Mouse (Mus musculus) ES-CJ7 (cell line): ENCODE measurements around the gene Gse1.

Experiments used
- DNase-seq: peaks from one replicate; pipeline ENCODE4 v3.0.0; 2011; ENCODE audit warnings: low read depth, low spot score

The Gse1 gene

DNA sequence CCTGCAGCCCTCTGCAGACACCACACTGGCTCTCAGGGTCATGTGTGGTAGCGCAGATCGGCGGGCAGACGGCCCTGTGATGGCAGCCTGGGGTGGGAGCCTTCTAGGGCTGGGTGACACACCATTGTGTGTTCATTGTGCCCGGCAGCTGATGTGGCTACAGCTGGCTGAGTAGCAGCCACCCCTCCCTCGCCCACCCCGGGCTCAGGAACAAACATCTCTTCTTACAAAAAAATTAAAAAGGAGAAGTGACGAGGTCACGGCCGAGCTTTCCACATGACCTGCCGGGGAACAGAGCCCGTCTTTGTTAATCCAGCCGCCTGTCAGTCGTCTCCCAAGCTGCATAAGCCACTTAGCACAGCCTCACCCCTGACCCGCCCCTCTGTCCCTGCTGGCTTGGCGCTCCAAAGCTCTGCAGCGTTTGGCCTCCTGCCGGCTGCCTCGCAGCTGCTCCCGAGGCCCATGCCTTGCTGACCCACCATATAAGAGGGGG is 94.7 kb downstream of the Gse1 start:
- no peak for DNase-seq

DNA sequence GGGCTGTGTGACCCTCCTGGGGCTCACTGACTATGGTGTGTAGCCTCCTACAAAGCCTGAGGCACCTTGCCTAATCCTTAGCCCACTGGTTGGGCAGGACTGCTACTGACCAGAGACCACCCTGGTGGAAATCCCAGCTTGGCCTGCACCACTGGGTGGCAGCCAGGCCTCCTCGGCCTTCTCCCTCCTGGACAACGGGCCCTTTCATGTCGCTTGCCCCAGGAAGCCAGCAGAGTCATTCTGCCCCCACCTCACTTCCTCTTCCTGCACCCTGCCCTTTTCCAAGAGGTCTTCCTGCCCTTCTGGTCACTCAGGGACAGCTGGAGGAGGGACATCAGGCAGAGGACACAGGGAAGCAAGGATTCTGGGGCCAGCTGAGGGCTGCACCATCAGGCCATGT is 96.3 kb downstream of the Gse1 start:
- DNase-seq = no peak

DNA sequence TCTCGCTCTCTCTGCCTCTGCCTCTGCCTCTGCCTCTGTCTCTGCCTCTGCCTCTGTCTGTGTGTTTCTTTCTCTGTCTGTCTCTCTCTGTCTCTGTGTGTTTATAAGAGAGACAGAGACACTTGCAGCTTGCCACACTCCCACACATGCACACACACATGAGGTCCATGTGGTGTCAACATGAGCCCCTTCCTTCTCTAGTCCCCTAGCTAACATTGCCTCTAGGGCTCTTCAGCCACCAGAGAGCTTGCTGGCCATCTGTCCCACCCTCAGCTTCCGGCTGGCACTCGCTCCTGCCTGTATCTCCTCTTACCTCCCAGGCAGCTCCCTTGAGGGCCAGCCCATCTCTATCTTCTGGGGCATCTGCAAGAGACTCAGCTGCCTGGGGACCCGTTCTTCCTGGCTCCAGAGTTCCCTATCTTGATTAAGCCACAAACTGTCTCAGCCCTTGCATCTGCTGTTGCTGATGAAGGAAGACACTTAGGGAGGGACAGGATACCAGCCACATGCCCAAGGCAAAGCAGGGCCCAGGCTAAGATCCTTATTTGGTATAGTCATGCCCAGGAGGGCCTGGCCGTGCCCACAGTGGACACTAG is 97.0 kb downstream of the Gse1 start:
- DNase-seq = no peak

DNA sequence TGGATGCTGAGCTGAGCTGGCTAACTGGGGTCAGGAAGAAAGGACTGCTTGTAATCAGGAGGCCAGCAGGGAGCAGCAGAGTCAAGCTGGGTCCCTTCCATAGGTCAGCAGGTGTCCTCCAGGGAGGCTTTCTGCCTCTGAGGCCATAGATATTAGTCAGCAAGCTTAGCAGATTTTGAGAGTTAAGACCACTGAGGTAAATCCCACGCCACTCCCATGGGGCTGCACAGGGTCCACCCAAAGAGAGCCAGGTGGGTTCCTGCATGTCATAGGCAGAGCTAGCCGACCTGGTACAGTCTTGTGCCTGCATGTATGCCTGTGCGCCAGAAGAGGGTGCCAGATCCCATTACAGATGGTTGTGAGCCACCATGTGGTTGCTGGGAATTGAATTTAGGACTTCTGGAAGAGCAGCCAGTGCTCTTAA is 98.9 kb downstream of the Gse1 start:
- peak; percentile 88 for DNase-seq

DNA sequence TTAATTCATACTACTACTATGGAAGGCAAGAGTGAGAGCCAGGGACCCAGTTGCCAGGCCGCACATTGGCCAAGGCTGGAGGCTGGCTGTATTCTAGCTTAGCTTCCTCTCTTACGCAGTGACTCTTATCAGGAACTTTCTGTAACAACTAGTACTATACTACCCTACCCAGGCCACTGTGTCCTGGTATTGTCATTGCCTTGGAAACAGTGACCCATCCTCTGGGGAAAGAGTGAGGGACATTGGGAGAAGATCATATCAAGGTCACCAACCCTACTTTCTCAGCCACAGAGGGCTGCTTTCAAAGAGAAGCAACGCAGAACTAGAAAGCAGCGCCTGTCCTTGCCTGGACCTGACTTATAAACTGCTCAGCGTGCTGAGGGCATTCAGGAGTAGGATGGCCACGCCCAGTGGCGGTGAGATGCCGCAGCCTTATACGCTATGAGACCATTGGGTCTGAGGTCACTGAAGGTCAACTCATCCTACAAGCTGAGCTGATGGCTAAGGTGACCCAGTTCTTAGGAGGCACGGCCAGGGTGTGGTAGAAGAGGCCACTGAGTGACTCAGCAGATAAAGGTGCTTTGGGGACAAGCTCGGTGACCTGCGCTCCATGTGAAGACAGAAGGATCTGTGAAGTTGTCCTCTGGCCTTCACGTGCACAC is 100.2 kb downstream of the Gse1 start:
- peak; percentile 66 for DNase-seq

DNA sequence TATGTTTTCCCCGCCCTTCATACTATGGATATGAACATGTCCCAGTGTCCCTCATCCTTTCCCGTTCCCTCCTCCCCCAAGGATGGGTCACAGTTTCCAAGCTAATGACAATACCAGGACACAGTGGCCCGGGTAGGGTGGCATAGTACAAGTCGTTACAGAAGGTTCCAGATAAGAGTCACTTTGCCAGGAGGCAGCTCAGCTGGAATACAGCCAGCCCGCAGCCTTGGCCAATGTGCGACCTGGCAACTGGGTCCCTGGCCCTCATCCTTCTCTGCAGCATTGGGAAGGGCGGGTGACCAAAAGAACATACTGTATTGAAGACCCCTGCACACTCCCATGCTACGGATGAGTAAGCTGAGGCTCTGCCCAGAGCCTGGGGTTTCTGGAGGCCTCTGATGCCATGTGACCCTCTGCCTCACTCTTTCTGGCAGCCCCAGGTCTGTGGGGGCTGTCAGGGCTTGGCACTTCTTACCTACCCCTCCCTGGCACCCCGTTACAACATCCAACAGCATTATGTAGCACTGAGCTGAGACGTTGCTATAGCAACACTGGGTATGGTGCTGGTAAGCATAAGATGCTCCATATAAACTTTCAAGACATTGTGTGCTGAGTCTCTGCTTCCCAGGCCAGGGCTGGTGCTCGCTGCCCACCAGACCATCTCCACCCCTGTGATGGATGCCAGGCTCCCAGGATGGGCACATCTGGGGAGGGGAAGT is 100.9 kb downstream of the Gse1 start:
- no peak for DNase-seq

DNA sequence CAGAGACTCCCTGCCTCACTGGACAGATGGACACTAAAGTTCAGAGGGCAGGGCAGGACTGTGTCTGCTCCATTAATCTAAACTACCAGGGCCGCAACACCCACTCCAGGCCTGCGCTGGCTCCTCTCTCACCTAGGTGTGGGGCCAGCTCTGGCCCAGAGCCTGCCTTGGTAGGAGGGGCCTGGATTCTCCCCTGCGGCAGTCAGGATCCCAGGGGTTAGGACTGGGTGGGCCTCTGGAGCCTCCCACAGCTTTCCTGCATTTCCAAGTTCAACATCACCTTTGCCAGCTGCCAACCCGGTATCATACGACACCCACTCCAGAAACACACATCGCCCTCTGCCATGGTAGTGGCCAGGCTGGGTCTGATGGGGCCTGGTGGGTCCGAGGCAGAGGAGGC is 102.8 kb downstream of the Gse1 start:
- no peak for DNase-seq

DNA sequence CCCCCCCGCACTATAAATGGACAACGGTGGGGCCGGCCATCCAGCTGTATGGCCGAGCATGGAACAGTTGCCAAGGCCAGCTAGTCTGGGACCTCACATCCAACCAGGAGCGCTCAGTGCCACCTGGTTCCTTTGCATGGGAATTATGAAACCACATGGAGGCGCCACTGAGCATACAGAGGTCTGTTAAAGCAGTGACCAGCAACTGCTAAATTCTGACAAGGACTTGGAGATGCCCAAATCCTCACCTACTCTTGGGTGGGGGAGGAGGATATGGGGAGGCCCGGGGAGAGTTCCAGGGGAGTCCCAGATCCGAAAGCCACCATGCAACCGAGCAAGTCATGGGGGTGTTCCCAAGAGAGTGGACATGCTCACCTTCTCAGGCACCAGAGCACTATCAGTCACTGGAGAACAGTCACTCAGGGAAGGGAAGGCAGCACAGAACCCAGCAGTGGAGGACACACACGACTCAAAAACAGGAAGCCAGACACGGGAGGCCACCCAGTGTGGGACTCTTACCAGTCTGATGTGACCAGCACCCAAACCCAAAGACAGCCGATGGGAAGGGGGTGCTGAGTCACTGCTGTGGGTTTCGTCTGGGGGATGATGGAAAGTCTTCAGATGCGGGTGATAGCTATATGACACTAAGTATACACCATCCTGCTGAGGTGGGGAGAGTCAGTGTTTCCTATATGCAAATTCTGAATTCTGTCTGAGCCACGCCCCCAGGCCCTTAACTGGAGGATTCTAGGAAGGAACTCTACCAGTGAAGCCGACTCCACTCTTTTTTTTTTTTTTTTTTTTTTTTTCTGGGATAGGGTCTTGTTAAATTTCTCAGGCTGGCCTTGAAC is 104.3 kb downstream of the Gse1 start:
- DNase-seq = peak; percentile 90

DNA sequence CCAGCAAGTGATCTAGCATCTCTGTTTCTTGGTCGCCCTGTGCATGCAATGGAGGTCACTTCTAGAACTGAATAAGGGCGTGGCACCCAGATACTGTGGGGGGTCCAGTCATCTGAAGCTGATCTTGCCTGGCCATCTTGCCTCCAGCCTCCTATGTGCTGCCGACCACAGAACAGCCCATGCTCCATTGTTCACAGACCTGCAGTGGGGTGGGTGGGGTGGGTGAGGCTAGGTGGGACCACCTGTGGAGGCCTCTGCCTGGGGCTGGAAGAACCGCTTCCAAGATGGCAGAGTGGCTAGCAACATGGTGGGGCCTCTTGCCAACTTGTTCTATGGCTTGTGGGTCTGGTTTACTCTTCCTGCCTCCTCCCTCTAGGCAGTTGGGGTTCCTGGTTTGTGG is 105.4 kb downstream of the Gse1 start:
- DNase-seq = peak; percentile 85

DNA sequence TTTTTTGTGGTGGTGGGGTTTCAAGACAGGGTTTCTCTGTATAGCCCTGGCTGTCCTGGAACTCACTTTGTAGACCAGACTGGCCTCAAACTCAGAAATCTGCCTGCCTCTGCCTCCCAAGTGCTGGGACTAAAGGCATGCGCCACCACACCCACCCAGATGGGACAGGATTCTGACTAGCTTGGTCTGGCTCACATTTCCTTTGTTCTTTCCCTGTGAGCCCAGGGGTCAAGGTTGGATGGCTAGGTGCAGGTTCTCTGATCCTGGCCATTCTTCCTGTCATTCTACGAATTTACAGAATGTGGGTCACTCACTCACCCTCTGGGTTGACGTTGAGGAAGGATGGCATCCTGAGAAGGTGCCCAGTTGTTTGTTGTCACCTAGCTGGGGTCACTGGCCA is 106.0 kb downstream of the Gse1 start:
- peak; percentile 97 for DNase-seq

DNA sequence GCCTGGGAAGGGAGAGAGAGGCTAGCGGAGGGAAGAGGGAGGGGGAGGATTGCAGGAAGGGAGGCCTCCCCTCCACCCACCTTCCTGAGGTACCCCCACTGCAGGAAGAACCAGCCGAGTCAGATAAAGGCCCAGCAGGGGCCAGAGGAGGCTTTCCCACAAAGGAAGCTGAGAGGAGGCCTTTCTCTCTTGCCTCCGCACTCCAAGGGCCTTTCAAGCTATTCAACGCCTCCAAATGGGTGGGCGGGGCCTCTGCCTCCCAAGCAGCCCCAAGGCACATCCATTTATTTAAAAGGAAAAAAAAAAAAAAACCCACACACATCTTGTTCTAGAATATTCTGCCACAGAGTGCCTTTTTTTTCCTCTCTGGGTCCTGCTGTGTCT is 106.6 kb downstream of the Gse1 start:
- peak; percentile 100 for DNase-seq

DNA sequence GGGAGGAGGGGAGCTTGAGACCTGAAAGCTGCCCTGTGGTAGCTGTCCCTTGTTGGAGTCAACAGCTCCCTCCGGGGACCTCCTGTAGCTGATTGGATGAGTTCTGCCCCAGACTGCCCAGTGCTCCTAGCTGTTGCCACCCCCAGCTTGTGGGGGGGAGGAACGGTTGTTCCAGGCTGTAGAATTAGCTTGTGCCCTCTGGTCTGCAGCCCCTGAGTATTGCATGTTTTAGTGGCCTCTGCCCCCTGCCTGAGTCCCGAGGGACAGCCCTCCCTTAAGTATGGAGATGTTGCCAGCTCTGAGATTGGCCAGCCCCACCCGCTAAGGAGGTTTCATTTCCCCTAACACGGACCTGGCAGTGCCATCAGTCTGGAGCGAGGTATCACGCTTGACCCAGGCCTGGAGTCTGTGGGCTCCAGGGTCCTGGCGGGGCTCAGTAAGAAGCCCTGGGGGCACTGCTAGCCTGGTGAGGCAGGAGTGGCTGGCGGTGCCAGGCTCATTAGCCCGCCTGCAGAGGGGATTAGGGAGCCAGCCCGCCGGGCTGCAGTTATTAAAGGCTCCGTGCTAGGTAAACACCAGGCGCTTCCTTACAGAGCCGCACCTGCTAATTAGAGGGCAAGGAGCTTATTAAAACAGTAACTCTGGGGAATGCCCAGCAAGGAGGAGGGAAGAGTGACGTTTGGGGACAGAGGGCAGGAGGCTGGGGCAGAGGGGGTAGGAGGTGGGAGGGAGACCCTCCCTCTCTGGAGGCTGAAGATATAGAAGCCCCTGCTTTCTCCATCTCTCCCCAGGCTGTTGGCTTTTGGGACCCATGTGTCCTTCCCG is 107.2 kb downstream of the Gse1 start:
- DNase-seq = no peak

DNA sequence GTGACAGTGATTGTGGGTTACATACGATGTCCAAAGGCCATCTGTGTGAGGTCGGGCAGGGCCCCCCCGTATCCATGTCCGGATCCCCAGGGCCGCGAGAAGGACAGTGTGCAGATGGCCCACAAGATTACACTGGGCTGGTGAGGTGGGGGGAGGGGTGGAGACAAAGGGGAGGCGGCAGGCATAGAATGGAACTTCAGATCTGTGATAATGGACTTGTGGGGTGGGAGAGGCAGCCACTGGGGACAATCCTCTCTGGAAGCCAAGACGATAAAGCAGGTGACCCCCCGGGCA is 107.8 kb downstream of the Gse1 start:
- DNase-seq = peak; percentile 72

DNA sequence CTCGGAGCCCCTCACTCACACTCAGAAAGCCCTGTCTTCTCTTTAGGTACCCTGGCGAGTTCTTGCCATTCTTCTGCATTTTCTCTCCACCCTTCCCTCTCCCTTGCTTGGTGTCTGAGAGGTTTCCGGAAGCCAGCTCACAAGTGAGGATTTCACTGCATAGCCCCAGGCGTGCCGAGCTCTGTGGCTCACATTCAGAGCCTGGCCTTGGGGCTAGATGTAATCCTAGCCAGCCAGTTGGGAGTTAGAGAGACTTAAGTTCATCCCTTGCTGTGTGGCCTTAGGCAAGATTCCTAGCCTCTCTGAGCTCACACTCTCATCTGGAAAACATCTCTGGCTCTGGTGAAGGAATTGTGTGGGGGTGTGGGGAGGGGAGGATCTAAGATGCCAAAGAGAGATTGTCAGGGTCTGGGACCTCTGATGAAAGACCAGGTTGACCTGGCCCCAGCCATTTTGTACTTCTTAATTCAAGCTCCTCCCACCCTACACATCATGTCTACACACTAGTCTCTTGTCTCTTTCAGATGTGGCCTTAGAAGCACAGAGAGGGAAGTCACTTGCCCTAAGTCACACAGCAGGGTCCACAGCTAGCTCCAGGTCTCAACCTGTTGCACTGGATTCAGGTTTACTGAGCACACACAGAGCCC is 108.8 kb downstream of the Gse1 start:
- peak; percentile 98 for DNase-seq

DNA sequence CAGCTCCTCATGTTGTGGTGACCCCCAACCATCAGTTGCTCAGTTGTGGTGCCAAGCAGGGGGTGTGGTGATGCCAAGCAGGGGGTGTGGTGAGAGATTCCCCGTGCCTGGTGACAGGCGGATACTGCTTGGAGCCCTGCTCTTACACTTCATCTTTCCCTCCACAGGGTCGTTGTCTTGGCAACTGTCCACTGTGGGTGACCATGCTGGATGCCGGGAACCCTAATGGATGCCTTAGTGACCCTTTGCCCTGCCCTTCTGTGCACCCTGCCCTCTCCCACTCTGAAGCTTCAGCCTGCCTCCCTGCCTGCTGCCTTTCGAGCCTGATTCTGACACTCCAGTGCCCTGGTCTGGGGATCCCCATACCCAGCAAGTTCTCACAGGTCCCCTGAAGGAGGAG is 109.4 kb downstream of the Gse1 start:
- DNase-seq = no peak

DNA sequence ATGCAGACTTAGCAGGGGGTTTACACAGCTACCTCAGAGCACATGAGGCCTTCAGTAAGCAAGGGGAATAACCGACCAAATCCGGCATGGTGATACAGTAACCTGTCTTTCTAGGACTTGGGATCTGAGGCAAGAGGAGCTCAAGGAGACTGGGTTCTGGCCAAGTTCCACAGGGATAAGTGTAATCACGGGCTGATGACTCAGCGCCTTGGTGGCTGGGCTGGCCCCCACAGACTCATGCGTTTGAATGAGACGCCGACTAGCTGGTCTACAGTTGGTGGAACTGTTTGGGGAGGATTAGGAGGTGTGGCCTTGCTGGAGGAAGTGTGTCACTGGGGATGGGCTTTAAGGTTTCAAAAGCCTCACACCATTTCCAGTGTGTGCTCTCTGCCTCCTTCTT is 110.4 kb downstream of the Gse1 start:
- DNase-seq = peak; percentile 61

DNA sequence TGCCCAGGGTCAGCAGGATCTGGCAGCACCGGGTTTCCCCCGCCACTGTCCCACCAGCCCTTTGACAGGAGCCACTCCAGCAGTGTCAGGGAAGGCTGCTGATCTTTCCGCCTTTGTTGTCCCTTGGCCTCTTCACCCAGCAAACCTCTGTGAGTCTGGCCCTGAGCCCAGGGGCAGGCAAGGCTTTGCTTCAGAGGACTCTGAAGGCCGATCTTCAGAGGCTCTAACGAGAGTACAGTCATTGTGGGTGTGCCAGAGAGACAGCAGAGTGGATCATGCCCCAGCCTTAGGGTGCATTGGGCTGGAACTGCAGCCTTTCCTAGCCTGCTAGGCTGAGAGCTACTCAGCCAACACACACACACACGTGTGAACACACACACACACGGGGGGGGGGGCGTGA is 111.5 kb downstream of the Gse1 start:
- DNase-seq = no peak

DNA sequence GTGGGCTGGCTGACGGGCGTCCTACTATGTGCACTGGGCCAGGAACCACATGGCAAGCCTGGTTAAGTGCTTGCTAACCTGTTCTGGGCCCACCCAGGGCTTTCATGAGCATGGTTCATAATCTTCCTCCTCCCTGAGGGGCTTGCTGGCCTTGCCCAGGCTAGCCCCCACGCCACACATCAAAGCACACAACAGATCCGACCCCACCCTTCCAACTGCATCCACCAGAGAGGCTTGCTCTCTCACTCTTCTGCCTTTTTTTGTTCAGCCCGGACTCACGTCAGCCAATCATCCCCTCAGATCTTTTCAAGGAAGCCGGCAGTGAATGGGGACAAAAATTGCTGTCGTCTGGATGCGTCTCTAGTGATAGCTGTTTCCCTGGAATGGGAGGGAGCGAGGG is 112.9 kb downstream of the Gse1 start:
- DNase-seq = peak; percentile 59

DNA sequence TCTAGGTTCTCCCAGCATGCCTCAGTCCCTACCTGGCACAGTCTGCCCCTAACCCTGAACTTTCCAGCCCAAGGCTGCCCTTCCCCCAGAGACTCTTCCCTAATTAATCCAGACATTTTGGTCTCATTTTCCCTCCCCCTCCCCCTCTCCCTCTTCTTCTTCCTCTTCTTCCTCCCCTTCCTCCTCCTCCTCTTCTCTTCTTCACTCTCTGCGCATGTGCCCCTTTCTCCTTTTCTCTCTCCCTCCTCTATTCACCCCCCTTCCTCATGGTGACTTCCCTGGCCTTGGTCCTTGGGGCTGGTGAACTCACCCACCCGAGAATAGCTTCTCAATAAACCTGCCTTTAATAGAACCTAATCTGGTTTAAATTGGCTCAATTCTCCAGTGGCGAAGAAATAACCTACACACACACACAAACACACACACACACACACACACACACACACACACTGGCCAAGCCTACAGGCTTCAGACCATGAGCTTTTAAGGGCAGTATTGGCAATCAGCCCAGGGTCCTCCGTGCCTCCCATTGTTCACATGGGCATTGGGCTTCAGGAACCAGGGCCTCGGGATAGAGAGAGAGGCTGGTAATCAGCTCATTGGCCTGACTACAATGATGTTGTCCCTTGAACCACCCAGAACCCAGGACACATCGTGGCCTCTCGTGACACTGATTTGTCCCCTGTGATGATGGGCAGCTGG is 114.7 kb downstream of the Gse1 start:
- DNase-seq = no peak

DNA sequence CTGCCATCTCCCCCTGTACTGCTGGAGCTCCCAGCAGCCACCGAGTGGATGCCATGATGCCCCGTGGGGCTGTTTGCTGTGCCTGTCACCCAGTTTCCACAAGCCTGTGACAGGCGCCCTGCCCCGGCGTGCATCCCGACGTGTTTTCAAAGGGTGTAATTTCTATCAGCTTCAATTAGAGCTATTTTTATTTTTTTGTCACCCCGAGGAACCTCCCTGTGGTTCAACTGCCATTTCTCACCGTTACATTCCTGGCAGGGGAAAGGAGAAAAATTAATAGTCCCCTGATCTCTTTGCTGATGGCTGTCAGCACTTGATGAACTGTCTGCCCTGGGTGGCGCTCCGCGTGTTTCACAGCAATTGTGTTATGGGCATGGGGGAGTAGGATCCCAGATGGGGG is 115.3 kb downstream of the Gse1 start:
- DNase-seq = no peak
